Mouse (Mus musculus): Measurements from ENCODE around the gene Nkd1. TPM values are rescaled to one million over a fixed set of nuclear protein-coding genes. Genes with fewer than 3 reads are reported as not detected.

Gene Nkd1
- total RNA-seq, 2 experiments from 2014 or later, result 0.07 TPM; not detected in 1

GRCm38 (mm10) chr8:88572941-88573645 lies 51.9 kb downstream of the Nkd1 start:
- no peak for ATAC-seq (ENCODE audit: poor library complexity, severe bottlenecking)

GRCm38 (mm10) chr8:88574975-88575374 lies 53.8 kb downstream of the Nkd1 start:
- no peak for ATAC-seq (ENCODE audit: poor library complexity, severe bottlenecking)

- ATAC-seq (ENCODE audit: poor library complexity, severe bottlenecking), result no peak
Observed at GRCm38 (mm10) chr8:88576351-88577142, 55.4 kb downstream of the Nkd1 start.

- ATAC-seq (ENCODE audit: poor library complexity, severe bottlenecking), result no peak
Observed at GRCm38 (mm10) chr8:88577666-88578065, 56.5 kb downstream of the Nkd1 start.

GRCm38 (mm10) chr8:88578413-88579175 lies 57.4 kb downstream of the Nkd1 start:
- ATAC-seq (ENCODE audit: poor library complexity, severe bottlenecking), result no peak

GRCm38 (mm10) chr8:88579246-88579645 lies 58.1 kb downstream of the Nkd1 start:
- no peak for ATAC-seq (ENCODE audit: poor library complexity, severe bottlenecking)

- ATAC-seq (ENCODE audit: poor library complexity, severe bottlenecking), result no peak
Observed at GRCm38 (mm10) chr8:88579668-88580330, 58.6 kb downstream of the Nkd1 start.

GRCm38 (mm10) chr8:88580785-88581184 lies 59.6 kb downstream of the Nkd1 start:
- peak; percentile 64 for ATAC-seq (ENCODE audit: poor library complexity, severe bottlenecking)

- no peak for ATAC-seq (ENCODE audit: poor library complexity, severe bottlenecking)
Observed at GRCm38 (mm10) chr8:88583863-88584262, 62.7 kb downstream of the Nkd1 start.

- ATAC-seq (ENCODE audit: poor library complexity, severe bottlenecking), result no peak
Observed at GRCm38 (mm10) chr8:88588205-88588889, 67.2 kb downstream of the Nkd1 start.

- no peak for ATAC-seq (ENCODE audit: poor library complexity, severe bottlenecking)
Observed at GRCm38 (mm10) chr8:88590226-88590625, 69.1 kb downstream of the Nkd1 start.

- ATAC-seq (ENCODE audit: poor library complexity, severe bottlenecking), result no peak
Observed at GRCm38 (mm10) chr8:88593947-88594346, 72.8 kb downstream of the Nkd1 start.

GRCm38 (mm10) chr8:88596042-88596441 lies 74.9 kb downstream of the Nkd1 start:
- no peak for ATAC-seq (ENCODE audit: poor library complexity, severe bottlenecking)

- no peak for ATAC-seq (ENCODE audit: poor library complexity, severe bottlenecking)
Observed at GRCm38 (mm10) chr8:88598578-88598977, 77.4 kb downstream of the Nkd1 start.

- no peak for ATAC-seq (ENCODE audit: poor library complexity, severe bottlenecking)
Observed at GRCm38 (mm10) chr8:88599491-88599890, 78.3 kb downstream of the Nkd1 start.

GRCm38 (mm10) chr8:88603446-88603989 lies 82.4 kb downstream of the Nkd1 start:
- ATAC-seq (ENCODE audit: poor library complexity, severe bottlenecking), result no peak

- ATAC-seq (ENCODE audit: poor library complexity, severe bottlenecking), result no peak
Observed at GRCm38 (mm10) chr8:88604065-88605038, 83.2 kb downstream of the Nkd1 start.

GRCm38 (mm10) chr8:88605361-88606040 lies 84.3 kb downstream of the Nkd1 start:
- no peak for ATAC-seq (ENCODE audit: poor library complexity, severe bottlenecking)
